Mouse (Mus musculus) intestine, postnatal 0 days (tissue): Measurements from ENCODE around the gene Zfp799. TPM values are rescaled to one million over a fixed set of nuclear protein-coding genes. Genes with fewer than 3 reads are reported as not detected.
"Not testable (repeated sequence)": the region's sequence is repeated elsewhere in the genome, so short reads cannot be mapped to it uniquely, and the experiment has no call there.

Experiments used
- ATAC-seq: fragments of 200-750 bp; cut with Nextera tagmentation; 2 replicates; pipeline ENCODE4 v1.8.0; 2017; ENCODE audit warnings: mild to moderate bottlenecking, moderate TSS enrichment, moderate library complexity
- H3K27ac ChIP-seq: fragments of 300-500 bp; sonication (generic); 2 replicates; pipeline ENCODE4 v1.5.1; 2014; ENCODE audit warnings: mild to moderate bottlenecking, low read depth, low read length, moderate library complexity
- H3K27me3 ChIP-seq: fragments of 300-500 bp; sonication (generic); replicated peaks from 2 replicates; pipeline ENCODE4 v1.6.1; 2014; ENCODE audit warnings: low read length, mixed read lengths; ENCODE audit not compliant: control insufficient read depth, insufficient read depth
- H3K36me3 ChIP-seq: fragments of 300-500 bp; sonication (generic); 2 replicates; pipeline ENCODE4 v1.6.1; 2014; ENCODE audit warnings: mild to moderate bottlenecking, moderate library complexity; ENCODE audit not compliant: control insufficient read depth, insufficient read depth
- H3K4me1 ChIP-seq: fragments of 300-500 bp; sonication (generic); replicated peaks from 2 replicates; pipeline ENCODE4 v1.6.1; 2014; ENCODE audit warnings: antibody characterized with exemption, low read length, mixed read lengths; ENCODE audit not compliant: control insufficient read depth, insufficient read depth
- H3K4me2 ChIP-seq: fragments of 300-500 bp; sonication (generic); replicated peaks from 2 replicates; pipeline ENCODE4 v1.6.1; 2014; ENCODE audit warnings: low read depth, mild to moderate bottlenecking, moderate library complexity
- H3K4me3 ChIP-seq: fragments of 300-500 bp; sonication (generic); 2 replicates; pipeline ENCODE4 v1.5.1; 2014; ENCODE audit warnings: low read depth, low read length
- H3K9ac ChIP-seq: fragments of 300-500 bp; sonication (generic); 2 replicates; pipeline ENCODE4 v1.6.1; 2014; ENCODE audit warnings: mild to moderate bottlenecking, low read depth, low read length
- H3K9me3 ChIP-seq: fragments of 300-500 bp; sonication (generic); 2 replicates; pipeline ENCODE4 v1.6.1; 2016; ENCODE audit warnings: mixed run types; ENCODE audit not compliant: control insufficient read depth
- CTCF ChIP-seq: sonication (generic); IDR thresholded peaks from 2 replicates; pipeline ENCODE4 v1.5.1; 2016; ENCODE audit warnings: low read depth, mild to moderate bottlenecking, control low read depth, antibody characterized with exemption, moderate library complexity
- WGBS: fragments of 180-500 bp; shearing (Covaris S2); extraction: QIAGEN DNeasy Blood & Tissue Kit; methylation state at CpG from one replicate; pipeline ENCODE4 v1.1.7; 2014; 5-methylcytosine and 5-hydroxymethylcytosine counted together
- polyA plus RNA-seq: library from polyadenylated mRNA; unstranded; fragments of >200 nt; fragmentation: Nextera tagmentation; extraction: Ambion mirVana; gene quantifications from 2 replicates; pipeline ENCODE4 v1.2.1, GENCODE M21; 2015

Gene Zfp799
- polyA plus RNA-seq, 1 experiment from 2014 or later, result 4.5 TPM

GRCm38 (mm10) chr17:32867266-32867665 lies 37.2 kb upstream of the Zfp799 start:
- not testable (repeated sequence) for H3K36me3 ChIP-seq, H3K4me1 ChIP-seq, H3K9ac ChIP-seq, H3K27me3 ChIP-seq, H3K4me2 ChIP-seq, H3K4me3 ChIP-seq, H3K27ac ChIP-seq, H3K9me3 ChIP-seq, ATAC-seq
- TF ChIP-seq CTCF, result 0 out of 2 replicates have a peak, but pooled peaks have one; percentile 6
- WGBS, result 65% methylated on average over 4 of the region's 7 CpGs

- ATAC-seq, H3K36me3 ChIP-seq, H3K4me2 ChIP-seq, H3K9ac ChIP-seq, H3K4me1 ChIP-seq, H3K27ac ChIP-seq, H3K27me3 ChIP-seq, H3K9me3 ChIP-seq, H3K4me3 ChIP-seq: not testable (repeated sequence)
- WGBS, result 60% methylated on average over 2 of the region's 6 CpGs
- peak; percentile 11; the same call in 1 of the 2 replicates for TF ChIP-seq CTCF
Measured at GRCm38 (mm10) chr17:32856713-32857112, 26.7 kb upstream of the Zfp799 start.

DNA sequence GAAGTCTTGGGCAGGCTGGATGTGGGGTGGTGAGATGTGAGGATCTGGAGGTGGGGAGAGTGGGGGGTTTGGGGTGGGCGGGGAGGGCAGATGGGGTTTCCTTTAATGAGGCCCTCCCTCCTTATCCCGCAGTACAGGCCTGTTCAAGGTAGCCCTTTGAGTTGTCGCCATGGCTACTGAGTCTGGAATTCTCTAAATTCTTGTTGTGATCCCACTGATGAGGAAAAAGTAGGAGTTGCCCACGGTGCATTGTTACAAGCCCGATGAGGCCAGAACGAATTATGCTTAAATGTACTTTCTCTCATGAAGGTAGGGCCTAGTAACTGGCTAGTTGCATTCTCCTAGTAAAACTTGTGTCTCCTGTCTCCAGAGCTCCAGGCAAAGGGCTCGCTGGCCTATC lies 21.5 kb upstream of the Zfp799 start:
- Histone ChIP-seq H3K4me1 (no peaks in the 10 kb centered on the region), H3K4me2 (no peak overlapping the region), H3K36me3 (no peaks in the 10 kb centered on the region), H3K27ac (no peak overlapping the region), H3K9me3 (no peaks in the 10 kb centered on the region), H3K9ac (no peak overlapping the region), H3K27me3 (no peaks in the 10 kb centered on the region), H3K4me3 (no peak overlapping the region)
- 56% methylated on average over 7 of the region's 7 CpGs for WGBS
- ATAC-seq, result no peak
- no peak for TF ChIP-seq CTCF

DNA sequence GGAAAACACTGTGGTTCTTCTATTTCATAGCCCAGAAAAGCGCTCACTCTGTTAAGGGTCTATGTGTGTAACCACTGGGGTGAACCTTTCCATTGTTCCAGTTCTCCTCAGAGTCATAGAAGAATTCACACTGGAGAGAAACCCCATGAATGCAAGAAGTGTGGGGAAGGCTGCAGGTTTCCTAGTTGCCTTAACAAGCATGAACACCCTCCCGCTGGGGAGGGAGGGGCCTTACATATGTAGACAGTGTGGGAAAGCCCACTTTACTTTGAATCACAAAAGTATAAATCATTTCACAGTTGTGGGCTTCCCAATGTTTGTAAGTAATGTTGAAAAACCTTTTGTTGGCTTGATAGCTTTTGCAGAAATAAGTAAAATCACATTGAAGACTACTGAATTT lies 11.3 kb upstream of the Zfp799 start:
- WGBS, result 82% methylated on average over 2 of the region's 2 CpGs
- H3K27me3 ChIP-seq, result no peaks in the 10 kb centered on the region

GRCm38 (mm10) chr17:32839083-32839802 lies 9.2 kb upstream of the Zfp799 start:
- no peak for TF ChIP-seq CTCF
- Histone ChIP-seq H3K27ac (no peak overlapping the region), H3K36me3 (no peaks in the 10 kb centered on the region), H3K4me2 (peak overlapping the region; percentile 6; the same call in 1 of the 2 replicates), H3K9me3 (peaks cover 4% of the 10 kb centered on the region; the same call in 1 of the 2 replicates), H3K9ac (no peak overlapping the region), H3K27me3 (no peaks in the 10 kb centered on the region), H3K4me1 (no peaks in the 10 kb centered on the region), H3K4me3 (no peak overlapping the region)
- ATAC-seq, result peak; percentile 69
- WGBS, result 20% methylated on average over 15 of the region's 15 CpGs

More for the DNA sequence above, 11.3 kb upstream of the Zfp799 start:
- Histone ChIP-seq H3K36me3 (no peaks in the 10 kb centered on the region), H3K4me3 (no peak overlapping the region), H3K27ac (no peak overlapping the region), H3K4me2 (no peak overlapping the region), H3K9ac (no peak overlapping the region), H3K4me1 (no peaks in the 10 kb centered on the region), H3K9me3 (peaks cover 4% of the 10 kb centered on the region; the same call in 1 of the 2 replicates)
- ATAC-seq, result no peak
- no peak for TF ChIP-seq CTCF

GRCm38 (mm10) chr17:32830418-32830782 lies 339 bp upstream of the Zfp799 start:
- WGBS, result 28% methylated on average over 3 of the region's 3 CpGs

More at GRCm38 (mm10) chr17:32830418-32830782, 339 bp upstream of the Zfp799 start:
- no peaks in the 10 kb centered on the region for H3K27me3 ChIP-seq
- H3K9me3 ChIP-seq, result no peaks in the 10 kb centered on the region
- no peak overlapping the region for H3K9ac ChIP-seq
- peak overlapping the region; percentile 76 for H3K4me3 ChIP-seq
- peaks cover 6% of the 10 kb centered on the region; the same call in 1 of the 2 replicates for H3K36me3 ChIP-seq
- no peak overlapping the region for H3K27ac ChIP-seq
- TF ChIP-seq CTCF, result no peak
- peak overlapping the region; percentile 66 for H3K4me2 ChIP-seq
- 0 out of 2 replicates have a peak, but pooled peaks have one; percentile 11 for ATAC-seq
- no peaks in the 10 kb centered on the region for H3K4me1 ChIP-seq
